Mouse (Mus musculus): ENCODE measurements around the gene Rims1. TPM values are rescaled to one million over a fixed set of nuclear protein-coding genes. Genes with fewer than 3 reads are reported as not detected.

The Rims1 gene
- total and polyA plus RNA-seq, 2 experiments from 2014 or later, result 26.2 to 65.5 TPM

GRCm38 (mm10) chr1:22377652-22378051 is 428.1 kb downstream of the Rims1 start:
- Histone ChIP-seq H3K9ac (replicated peaks; ENCODE audit: low read length, poor library complexity, severe bottlenecking) (no peak overlapping the region), H3K4me2 (ENCODE audit: low read depth, low read length, poor library complexity, severe bottlenecking) (no peak overlapping the region), H3K4me3 (ENCODE audit: low read depth, low read length) (no peak overlapping the region), H3K27ac (ENCODE audit: low read depth, low read length) (no peak overlapping the region), H3K4me1 (ENCODE audit: insufficient read depth, low read length) (no peaks in the 10 kb centered on the region), H3K36me3 (ENCODE audit: insufficient read depth, low read length) (peaks cover 4% of the 10 kb centered on the region), H3K27me3 (ENCODE audit: insufficient read depth, low read length) (no peaks in the 10 kb centered on the region), H3K9me3 (ENCODE audit: low read length) (no peaks in the 10 kb centered on the region)
- 80% methylated on average over 5 of the region's 5 CpGs for WGBS
- DNase-seq (ENCODE audit: low spot score), result no peak
- ATAC-seq (ENCODE audit: low FRiP score), result no peak
- no peak for TF ChIP-seq CTCF (IDR thresholded peaks at IDR 0.05)

- Histone ChIP-seq H3K4me3 (ENCODE audit: low read depth, low read length) (no peak overlapping the region), H3K36me3 (ENCODE audit: insufficient read depth, low read length) (peaks cover 4% of the 10 kb centered on the region), H3K9ac (replicated peaks; ENCODE audit: low read length, poor library complexity, severe bottlenecking) (no peak overlapping the region), H3K27ac (ENCODE audit: low read depth, low read length) (no peak overlapping the region), H3K4me2 (ENCODE audit: low read depth, low read length, poor library complexity, severe bottlenecking) (no peak overlapping the region), H3K4me1 (ENCODE audit: insufficient read depth, low read length) (no peaks in the 10 kb centered on the region), H3K27me3 (ENCODE audit: insufficient read depth, low read length) (no peaks in the 10 kb centered on the region), H3K9me3 (ENCODE audit: low read length) (no peaks in the 10 kb centered on the region)
- 36% methylated on average over 6 of the region's 6 CpGs for WGBS
- no peak for TF ChIP-seq CTCF (IDR thresholded peaks at IDR 0.05)
- no peak for DNase-seq (ENCODE audit: low spot score)
- no peak for ATAC-seq (ENCODE audit: low FRiP score)
These were observed 428.7 kb downstream of the Rims1 start for GRCm38 (mm10) chr1:22377062-22377461.

GRCm38 (mm10) chr1:22356209-22356608 is 449.6 kb downstream of the Rims1 start:
- Histone ChIP-seq H3K27me3 (ENCODE audit: insufficient read depth, low read length) (no peaks in the 10 kb centered on the region), H3K4me3 (ENCODE audit: low read depth, low read length) (no peak overlapping the region), H3K4me2 (ENCODE audit: low read depth, low read length, poor library complexity, severe bottlenecking) (no peak overlapping the region), H3K9me3 (ENCODE audit: low read length) (no peaks in the 10 kb centered on the region), H3K4me1 (ENCODE audit: insufficient read depth, low read length) (no peaks in the 10 kb centered on the region), H3K27ac (ENCODE audit: low read depth, low read length) (no peak overlapping the region), H3K36me3 (ENCODE audit: insufficient read depth, low read length) (no peaks in the 10 kb centered on the region), H3K9ac (replicated peaks; ENCODE audit: low read length, poor library complexity, severe bottlenecking) (no peak overlapping the region)
- no peak for ATAC-seq (ENCODE audit: low FRiP score)
- no peak for DNase-seq (ENCODE audit: low spot score)
- TF ChIP-seq CTCF (IDR thresholded peaks at IDR 0.05), result no peak
- WGBS, result 93% methylated on average over 2 of the region's 2 CpGs

- Histone ChIP-seq H3K9ac (replicated peaks; ENCODE audit: low read length, poor library complexity, severe bottlenecking) (no peak overlapping the region), H3K27ac (ENCODE audit: low read depth, low read length) (no peak overlapping the region), H3K36me3 (ENCODE audit: insufficient read depth, low read length) (no peaks in the 10 kb centered on the region), H3K4me2 (ENCODE audit: low read depth, low read length, poor library complexity, severe bottlenecking) (no peak overlapping the region), H3K27me3 (ENCODE audit: insufficient read depth, low read length) (no peaks in the 10 kb centered on the region), H3K4me1 (ENCODE audit: insufficient read depth, low read length) (no peaks in the 10 kb centered on the region), H3K4me3 (ENCODE audit: low read depth, low read length) (no peak overlapping the region), H3K9me3 (ENCODE audit: low read length) (no peaks in the 10 kb centered on the region)
- no peak for TF ChIP-seq CTCF (IDR thresholded peaks at IDR 0.05)
- DNase-seq (ENCODE audit: low spot score) (no peak), ATAC-seq (ENCODE audit: low FRiP score) (no peak)
- 75% methylated on average over 4 of the region's 4 CpGs for WGBS
These were observed 452.1 kb downstream of the Rims1 start for GRCm38 (mm10) chr1:22353687-22354086.

- 78% methylated on average over 9 of the region's 9 CpGs for WGBS
- Histone ChIP-seq H3K27me3 (ENCODE audit: insufficient read depth, low read length) (no peaks in the 10 kb centered on the region), H3K27ac (ENCODE audit: low read depth, low read length) (no peak overlapping the region), H3K4me2 (ENCODE audit: low read depth, low read length, poor library complexity, severe bottlenecking) (no peak overlapping the region), H3K9ac (replicated peaks; ENCODE audit: low read length, poor library complexity, severe bottlenecking) (no peak overlapping the region), H3K4me1 (ENCODE audit: insufficient read depth, low read length) (no peaks in the 10 kb centered on the region), H3K36me3 (ENCODE audit: insufficient read depth, low read length) (no peaks in the 10 kb centered on the region), H3K4me3 (ENCODE audit: low read depth, low read length) (no peak overlapping the region), H3K9me3 (ENCODE audit: low read length) (no peaks in the 10 kb centered on the region)
- ATAC-seq (ENCODE audit: low FRiP score) (no peak), DNase-seq (ENCODE audit: low spot score) (no peak)
- TF ChIP-seq CTCF (IDR thresholded peaks at IDR 0.05), result no peak
These were observed 466.9 kb downstream of the Rims1 start for GRCm38 (mm10) chr1:22338914-22339313.

GRCm38 (mm10) chr1:22320941-22321676 is 484.7 kb downstream of the Rims1 start:
- no peak for TF ChIP-seq CTCF (IDR thresholded peaks at IDR 0.05)
- H3K4me3 ChIP-seq (ENCODE audit: low read depth, low read length), result no peak overlapping the region
- H3K27me3 ChIP-seq (ENCODE audit: insufficient read depth, low read length), result no peaks in the 10 kb centered on the region
- H3K9ac ChIP-seq (replicated peaks; ENCODE audit: low read length, poor library complexity, severe bottlenecking), result no peak overlapping the region
- H3K4me1 ChIP-seq (ENCODE audit: insufficient read depth, low read length), result no peaks in the 10 kb centered on the region
- H3K4me2 ChIP-seq (ENCODE audit: low read depth, low read length, poor library complexity, severe bottlenecking), result no peak overlapping the region
- peak; percentile 20; the same call in 1 of the 2 replicates for ATAC-seq (ENCODE audit: low FRiP score)
- no peak for DNase-seq (ENCODE audit: low spot score)
- H3K27ac ChIP-seq (ENCODE audit: low read depth, low read length), result no peak overlapping the region
- H3K36me3 ChIP-seq (ENCODE audit: insufficient read depth, low read length), result no peaks in the 10 kb centered on the region
- no peaks in the 10 kb centered on the region for H3K9me3 ChIP-seq (ENCODE audit: low read length)
- WGBS, result 21% methylated on average over 6 of the region's 6 CpGs
